Mouse (Mus musculus) limb, embryonic 13.5 days (tissue): ENCODE measurements around the gene Olfr933. TPM values are rescaled to one million over a fixed set of nuclear protein-coding genes. Genes with fewer than 3 reads are reported as not detected.

Source experiments
- ATAC-seq: fragments of 200-750 bp; cut with Nextera tagmentation; 2 replicates; pipeline ENCODE4 v1.8.0; 2017; ENCODE audit warnings: low read depth, moderate number of reproducible peaks, moderate TSS enrichment; ENCODE audit not compliant: low FRiP score
- H3K27ac ChIP-seq: fragments of 300-500 bp; sonication (generic); 2 replicates; pipeline ENCODE4 v1.5.1; 2015; ENCODE audit warnings: inconsistent platforms, mild to moderate bottlenecking, moderate library complexity
- H3K27me3 ChIP-seq: fragments of 300-500 bp; sonication (generic); 2 replicates; pipeline ENCODE4 v1.6.1; 2015; ENCODE audit warnings: mild to moderate bottlenecking, inconsistent platforms
- H3K36me3 ChIP-seq: fragments of 300-500 bp; sonication (generic); 2 replicates; pipeline ENCODE4 v1.6.1; 2015; ENCODE audit warnings: inconsistent platforms, mild to moderate bottlenecking, moderate library complexity
- H3K4me1 ChIP-seq: fragments of 300-500 bp; sonication (generic); 2 replicates; pipeline ENCODE4 v1.6.1; 2015; ENCODE audit warnings: inconsistent platforms
- H3K4me2 ChIP-seq: fragments of 300-500 bp; sonication (generic); replicated peaks from 2 replicates; pipeline ENCODE4 v1.6.1; 2015; ENCODE audit warnings: inconsistent platforms, mild to moderate bottlenecking, moderate library complexity
- H3K4me3 ChIP-seq: fragments of 300-500 bp; sonication (generic); 2 replicates; pipeline ENCODE4 v1.5.1; 2015; ENCODE audit warnings: moderate library complexity, mild to moderate bottlenecking, inconsistent platforms
- H3K9ac ChIP-seq: fragments of 300-500 bp; sonication (generic); 2 replicates; pipeline ENCODE4 v1.6.1; 2015; ENCODE audit warnings: mild to moderate bottlenecking, inconsistent platforms
- H3K9me3 ChIP-seq: fragments of 300-500 bp; sonication (generic); 2 replicates; pipeline ENCODE4 v1.6.1; 2016; ENCODE audit warnings: inconsistent platforms
- WGBS: fragments of 180-500 bp; shearing (Covaris S2); methylation state at CpG from one replicate; pipeline ENCODE4 v1.1.7; 2015; 5-methylcytosine and 5-hydroxymethylcytosine counted together
- polyA plus RNA-seq: library from polyadenylated mRNA; unstranded; fragments of >200 nt; fragmentation: Nextera tagmentation; extraction: Ambion mirVana; gene quantifications from 2 replicates; pipeline ENCODE4 v1.2.1, GENCODE M21; 2015

The Olfr933 gene
- polyA plus RNA-seq, result not detected in 2 replicates

- Histone ChIP-seq H3K9ac (no peak within 1 kb of the TSS), H3K27me3 (no peaks in the 10 kb centered on the region), H3K9me3 (no peaks in the 10 kb centered on the region), H3K36me3 (no peaks in the 10 kb centered on the region), H3K4me1 (no peaks in the 10 kb centered on the region), H3K4me2 (no peak within 1 kb of the TSS), H3K27ac (no peak within 1 kb of the TSS), H3K4me3 (no peak within 1 kb of the TSS)
- no peak for ATAC-seq
- 75% methylated on average over 4 of the region's 4 CpGs for WGBS
These were observed at the start of gene Olfr933 for GRCm38 (mm10) chr9:38972013-38972412. Gene Olfr933, plus strand, starts transcription at chr9:38972313.

DNA sequence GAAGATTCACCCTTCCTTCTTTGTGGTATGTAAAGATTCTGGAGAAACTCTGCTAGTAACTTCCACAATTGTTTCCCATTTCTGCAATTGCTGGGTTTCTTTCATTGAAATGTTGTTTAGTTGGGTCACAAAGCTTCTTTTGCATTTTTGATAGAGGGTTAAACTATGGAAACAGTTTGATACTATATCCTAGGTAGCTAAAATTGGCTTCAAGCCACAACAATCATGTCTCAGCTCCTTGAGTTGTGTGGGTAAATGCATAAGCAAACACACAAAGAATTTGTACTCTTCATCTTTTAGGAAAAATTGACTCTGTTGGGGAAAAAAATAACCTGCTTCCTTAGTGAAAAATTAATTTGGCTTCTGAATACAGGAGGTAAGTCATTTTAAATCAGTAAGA lies 42.6 kb upstream of the Olfr933 start, which contains the start of gene Olfr930:
Gene Olfr930, plus strand, starts transcription at position 301 of the 400 bp plus-strand sequence.
- no peak within 1 kb of the TSS for H3K4me3 ChIP-seq
- ATAC-seq, result no peak

DNA sequence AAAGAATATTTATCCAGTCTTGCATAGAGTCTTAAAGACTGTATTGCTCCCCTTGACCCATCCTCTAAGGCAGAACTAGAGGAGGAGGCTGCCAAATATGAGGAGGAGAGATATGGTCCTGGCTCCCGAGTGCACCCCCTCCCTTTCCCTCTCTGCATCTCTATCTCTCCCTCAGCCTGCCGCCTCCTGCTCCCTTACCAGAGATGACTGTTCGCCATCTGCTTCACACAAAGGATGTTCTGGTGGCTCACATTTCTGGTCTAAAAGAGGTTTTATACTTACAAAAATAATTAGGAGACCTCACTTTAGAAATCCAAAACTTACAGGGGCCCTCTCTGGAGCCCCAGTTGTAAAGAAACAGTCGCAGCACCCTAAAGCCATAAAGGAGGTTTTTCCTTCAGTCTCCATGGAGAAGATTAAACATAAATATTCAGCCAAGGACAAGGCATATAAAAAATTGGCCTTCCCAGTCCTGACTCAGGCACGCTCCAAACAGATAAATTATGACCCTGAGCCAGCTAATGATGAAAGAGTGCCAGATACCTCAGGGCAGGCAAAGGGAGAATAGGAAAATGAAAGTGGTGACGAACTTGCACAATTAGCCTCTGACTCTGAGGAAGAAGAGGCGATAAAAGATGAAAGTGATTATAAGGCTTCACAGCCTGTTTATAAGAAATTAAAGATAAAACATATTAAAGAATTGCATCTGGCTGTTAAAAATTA lies 18.6 kb upstream of the Olfr933 start:
- Histone ChIP-seq H3K9ac (no peak overlapping the region), H3K27ac (no peak overlapping the region), H3K27me3 (no peaks in the 10 kb centered on the region), H3K36me3 (no peaks in the 10 kb centered on the region), H3K9me3 (no peaks in the 10 kb centered on the region), H3K4me3 (no peak overlapping the region), H3K4me1 (no peaks in the 10 kb centered on the region), H3K4me2 (peak overlapping the region; percentile 31)
- WGBS, result 26% methylated on average over 7 of the region's 7 CpGs
- ATAC-seq, result no peak

More for the DNA sequence above, 42.6 kb upstream of the Olfr933 start, which contains the start of gene Olfr930:
- H3K27me3 ChIP-seq, result no peaks in the 10 kb centered on the region
- no peaks in the 10 kb centered on the region for H3K9me3 ChIP-seq
- H3K4me2 ChIP-seq, result no peak within 1 kb of the TSS
- no peaks in the 10 kb centered on the region for H3K36me3 ChIP-seq
- H3K27ac ChIP-seq, result no peak within 1 kb of the TSS
- H3K4me1 ChIP-seq, result no peaks in the 10 kb centered on the region
- H3K9ac ChIP-seq, result no peak within 1 kb of the TSS

GRCm38 (mm10) chr9:38954124-38954416 lies 18.0 kb upstream of the Olfr933 start:
- Histone ChIP-seq H3K9ac (no peak overlapping the region), H3K4me1 (no peaks in the 10 kb centered on the region), H3K4me3 (no peak overlapping the region), H3K27ac (no peak overlapping the region), H3K27me3 (no peaks in the 10 kb centered on the region), H3K4me2 (peak overlapping the region; percentile 31), H3K9me3 (no peaks in the 10 kb centered on the region), H3K36me3 (no peaks in the 10 kb centered on the region)
- 75% methylated on average over 4 of the region's 4 CpGs for WGBS
- no peak for ATAC-seq

- H3K27me3 ChIP-seq, result no peaks in the 10 kb centered on the region
- 84% methylated on average over 2 of the region's 2 CpGs for WGBS
- no peak for ATAC-seq
These were observed 16.1 kb downstream of the Olfr933 start, which contains the start of gene Olfr934 for GRCm38 (mm10) chr9:38988215-38988614. Gene Olfr934, minus strand, starts transcription at chr9:38988315.

DNA sequence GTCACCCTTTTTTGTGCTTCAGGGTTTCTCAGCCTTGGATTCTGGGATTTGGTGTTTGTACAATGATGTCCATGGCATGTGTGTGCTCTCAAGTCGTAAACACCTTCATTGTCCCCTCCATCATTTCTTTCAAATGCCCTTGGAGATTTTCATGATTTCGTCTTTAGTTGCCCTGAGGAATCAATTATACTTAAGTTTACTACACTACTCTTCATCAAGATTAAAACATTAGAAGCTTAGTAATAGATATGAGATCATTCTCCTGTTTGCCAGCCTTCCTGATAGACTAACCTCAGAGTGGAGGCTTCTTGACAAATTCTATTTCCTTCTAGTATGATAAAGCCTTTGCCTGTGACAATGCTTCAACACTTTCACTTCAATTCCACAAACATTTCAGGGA lies 27.5 kb downstream of the Olfr933 start, which contains the start of gene Olfr935:
Gene Olfr935, minus strand, starts transcription at position 101 of the 400 bp plus-strand sequence.
- Histone ChIP-seq H3K27me3 (no peaks in the 10 kb centered on the region), H3K9ac (no peak within 1 kb of the TSS), H3K27ac (no peak within 1 kb of the TSS), H3K36me3 (no peaks in the 10 kb centered on the region), H3K9me3 (no peaks in the 10 kb centered on the region), H3K4me3 (no peak within 1 kb of the TSS), H3K4me1 (no peaks in the 10 kb centered on the region), H3K4me2 (no peak within 1 kb of the TSS)
- WGBS, result 73% methylated on average over 2 of the region's 2 CpGs
- no peak for ATAC-seq

More at GRCm38 (mm10) chr9:38988215-38988614, 16.1 kb downstream of the Olfr933 start, which contains the start of gene Olfr934:
- no peaks in the 10 kb centered on the region for H3K36me3 ChIP-seq
- no peak within 1 kb of the TSS for H3K27ac ChIP-seq
- no peak within 1 kb of the TSS for H3K4me2 ChIP-seq
- H3K4me1 ChIP-seq, result no peaks in the 10 kb centered on the region
- no peak within 1 kb of the TSS for H3K9ac ChIP-seq
- no peaks in the 10 kb centered on the region for H3K9me3 ChIP-seq
- H3K4me3 ChIP-seq, result no peak within 1 kb of the TSS

- Histone ChIP-seq H3K4me3 (no peak within 1 kb of the TSS), H3K27me3 (no peaks in the 10 kb centered on the region), H3K4me1 (no peaks in the 10 kb centered on the region), H3K9me3 (no peaks in the 10 kb centered on the region), H3K4me2 (no peak within 1 kb of the TSS), H3K27ac (no peak within 1 kb of the TSS), H3K9ac (no peak within 1 kb of the TSS), H3K36me3 (no peaks in the 10 kb centered on the region)
- ATAC-seq, result no peak
- WGBS, result 81% methylated on average over 1 of the region's 1 CpGs
These were observed 51.2 kb downstream of the Olfr933 start, which contains the start of gene Olfr146 for GRCm38 (mm10) chr9:39023277-39023676. Gene Olfr146, minus strand, starts transcription at chr9:39023377.

Other genes with a start within 250 kb of the Olfr933 start
- 0.03 TPM in 2 replicates for gene Olfr920, start 220.0 kb upstream of the Olfr933 start, polyA plus RNA-seq
- gene Olfr921, start 199.2 kb upstream of the Olfr933 start, polyA plus RNA-seq, result not detected in 2 replicates
- not detected in 2 replicates for gene Olfr922, start 157.7 kb upstream of the Olfr933 start, polyA plus RNA-seq
- not detected in 2 replicates for gene Olfr923, start 145.8 kb upstream of the Olfr933 start, polyA plus RNA-seq
- gene Olfr924, start 127.9 kb upstream of the Olfr933 start, polyA plus RNA-seq, result not detected in 2 replicates
- gene Olfr26, start 117.3 kb upstream of the Olfr933 start, polyA plus RNA-seq, result not detected in 2 replicates
- not detected in 2 replicates for gene Olfr926, start 95.2 kb upstream of the Olfr933 start, polyA plus RNA-seq
- gene Olfr930, start 42.5 kb upstream of the Olfr933 start, polyA plus RNA-seq, result not detected in 2 replicates
- not detected in 2 replicates for gene Olfr934, start 16.0 kb downstream of the Olfr933 start, polyA plus RNA-seq
- not detected in 2 replicates for gene Olfr935, start 27.4 kb downstream of the Olfr933 start, polyA plus RNA-seq
- not detected in 2 replicates for gene Olfr146, start 51.1 kb downstream of the Olfr933 start, polyA plus RNA-seq
- gene Olfr937, start 92.6 kb downstream of the Olfr933 start, polyA plus RNA-seq, result not detected in 2 replicates
- not detected in 2 replicates for gene Olfr938, start 106.6 kb downstream of the Olfr933 start, polyA plus RNA-seq
- not detected in 2 replicates for gene Olfr27, start 155.8 kb downstream of the Olfr933 start, polyA plus RNA-seq
- gene Olfr943, start 194.0 kb downstream of the Olfr933 start, polyA plus RNA-seq, result not detected in 2 replicates
- gene Olfr944, start 229.6 kb downstream of the Olfr933 start, polyA plus RNA-seq, result not detected in 2 replicates